Mouse (Mus musculus) ES-E14 (cell line): Measurements from ENCODE around the gene Olfr1417. TPM values are rescaled to one million over a fixed set of nuclear protein-coding genes. Genes with fewer than 3 reads are reported as not detected.

Source experiments
- DNase-seq: peaks from one replicate; pipeline ENCODE4 v3.0.0-alpha.2; 2013; ENCODE audit warnings: low read depth, low spot score
- H3K27ac ChIP-seq: 2 replicates; pipeline ENCODE4 v1.5.1; 2012; ENCODE audit warnings: low read depth, mild to moderate bottlenecking, low read length, moderate library complexity, mixed read lengths; ENCODE audit not compliant: poor library complexity, insufficient read depth, severe bottlenecking
- H3K36me3 ChIP-seq: 2 replicates; pipeline ENCODE4 v1.6.1; 2012; ENCODE audit warnings: mild to moderate bottlenecking, low read length, moderate library complexity, mixed read lengths; ENCODE audit not compliant: control insufficient read depth, poor library complexity, insufficient read depth, severe bottlenecking
- H3K4me1 ChIP-seq, 2 experiments: fragments of 150-350 bp in 1 of 2; sonication (generic) in 1 of 2; 2 replicates each; pipeline ENCODE4 v1.6.1; 2012; ENCODE audit warnings: low read length in 2 of 2, mild to moderate bottlenecking in 1 of 2, mixed read lengths in 1 of 2; ENCODE audit not compliant: control insufficient read depth in 2 of 2, insufficient read depth in 2 of 2, poor library complexity in 1 of 2
- H3K4me3 ChIP-seq, 2 experiments: fragments of 150-350 bp in 1 of 2; sonication (generic) in 1 of 2; 2 replicates each; pipeline ENCODE4 v1.5.1; 2012; ENCODE audit warnings: low read length in 2 of 2, low read depth in 1 of 2, mild to moderate bottlenecking in 1 of 2, mixed read lengths in 1 of 2; ENCODE audit not compliant: insufficient read depth in 1 of 2, poor library complexity in 1 of 2, severe bottlenecking in 1 of 2
- H3K9ac ChIP-seq: 2 replicates; pipeline ENCODE4 v1.6.1; 2012; ENCODE audit warnings: low read depth, mild to moderate bottlenecking, low read length, mixed read lengths; ENCODE audit not compliant: poor library complexity, insufficient read depth, severe bottlenecking
- H3K9me3 ChIP-seq: fragments of 150-350 bp; sonication (generic); 2 replicates; pipeline ENCODE4 v1.6.1; 2012; ENCODE audit warnings: low read depth, mild to moderate bottlenecking, low read length; ENCODE audit not compliant: control insufficient read depth, insufficient read depth
- CHD2 ChIP-seq: IDR thresholded peaks from 2 replicates; pipeline ENCODE4 v1.6.1; 2014; ENCODE audit warnings: mild to moderate bottlenecking, low read depth, low read length, inconsistent platforms
- HCFC1 ChIP-seq: IDR thresholded peaks from 2 replicates; pipeline ENCODE4 v1.6.1; 2012; ENCODE audit warnings: low read length, inconsistent platforms, borderline replicate concordance; ENCODE audit not compliant: insufficient read depth
- MAFK ChIP-seq: IDR thresholded peaks from 2 replicates; pipeline ENCODE4 v1.6.1; 2014; ENCODE audit warnings: mild to moderate bottlenecking, low read depth, low read length, inconsistent platforms; ENCODE audit not compliant: insufficient read depth
- ZC3H11A ChIP-seq: IDR thresholded peaks from 2 replicates; pipeline ENCODE4 v1.6.1; 2012; ENCODE audit warnings: low read depth, mild to moderate bottlenecking, inconsistent platforms, low read length, borderline replicate concordance
- ZNF384 ChIP-seq: IDR thresholded peaks from 2 replicates; pipeline ENCODE4 v1.6.1; 2012; ENCODE audit warnings: low read depth, low read length, inconsistent platforms
- in situ Hi-C, 2 experiments: fragments of 600-800 bp; cut with MboI; formaldehyde crosslinking; loops; one replicate each; pipeline ENCODE4 v1.15.1; 2025; ENCODE audit warnings: low sequenced_read_pairs in 2 of 2, inconsistent platforms in 1 of 2; ENCODE audit not compliant: unreplicated experiment in 2 of 2
- total RNA-seq: library from RNA; depleted of rRNA; stranded (reverse); fragments of 300-350 nt; gene quantifications from 2 replicates; pipeline ENCODE4 v1.2.3, GENCODE M21; 2012

Olfr1417 gene
- total RNA-seq, 1 experiment = not detected

- DNase-seq = no peak
- in situ Hi-C loops = no loop called here
- Histone ChIP-seq H3K4me1 (peaks cover 0 to 28% of the 10 kb centered on the region in 2 experiments; a peak in 2 of 4 replicates), H3K27ac (peak overlapping the region; percentile 51; the same call in 1 of the 2 replicates), H3K4me3 (no peak overlapping the region), H3K9me3 (no peaks in the 10 kb centered on the region), H3K9ac (0 out of 2 replicates have a peak overlapping the region, but pooled peaks have one; percentile 11), H3K36me3 (peaks cover 6% of the 10 kb centered on the region; the same call in 1 of the 2 replicates)
- no peak for TF ChIP-seq ZNF384
- no peak for TF ChIP-seq MAFK
- TF ChIP-seq ZC3H11A = no peak
- no peak for TF ChIP-seq HCFC1
- TF ChIP-seq CHD2 = no peak
Observed at GRCm38 (mm10) chr19:11813649-11814048, 25.4 kb downstream of the Olfr1417 start.

- Histone ChIP-seq H3K36me3 (peaks cover 6% of the 10 kb centered on the region; the same call in 1 of the 2 replicates), H3K4me3 (no peak overlapping the region), H3K9ac (no peak overlapping the region), H3K27ac (no peak overlapping the region), H3K9me3 (no peaks in the 10 kb centered on the region), H3K4me1 (peaks cover 0 to 30% of the 10 kb centered on the region in 2 experiments; a peak in 2 of 4 replicates)
- in situ Hi-C loops = no loop called here
- no peak for DNase-seq
- no peak for TF ChIP-seq CHD2
- TF ChIP-seq ZNF384 = no peak
- no peak for TF ChIP-seq HCFC1
- TF ChIP-seq ZC3H11A = no peak
- no peak for TF ChIP-seq MAFK
Observed at GRCm38 (mm10) chr19:11813136-11813535, 25.9 kb downstream of the Olfr1417 start.

- H3K36me3 ChIP-seq = peaks cover 6% of the 10 kb centered on the region; the same call in 1 of the 2 replicates
- H3K9ac ChIP-seq = no peak overlapping the region
- in situ Hi-C loops = no loop called here
- no peak overlapping the region for H3K27ac ChIP-seq
- H3K4me3 ChIP-seq = no peak overlapping the region
- H3K9me3 ChIP-seq = no peaks in the 10 kb centered on the region
- H3K4me1 ChIP-seq = peaks cover 5 to 37% of the 10 kb centered on the region in 2 experiments; a peak in 3 of 4 replicates
- TF ChIP-seq ZNF384 = no peak
- TF ChIP-seq CHD2 = no peak
- DNase-seq = no peak
Observed at GRCm38 (mm10) chr19:11811688-11812365, 27.2 kb downstream of the Olfr1417 start.

GRCm38 (mm10) chr19:11810856-11811255, 28.2 kb downstream of the Olfr1417 start:
- peaks cover 3% of the 10 kb centered on the region; the same call in 1 of the 2 replicates for H3K36me3 ChIP-seq
- no peaks in the 10 kb centered on the region for H3K9me3 ChIP-seq
- TF ChIP-seq MAFK = no peak
- TF ChIP-seq ZC3H11A = no peak
- no peak for TF ChIP-seq ZNF384
- no peak for TF ChIP-seq HCFC1
- no peak for TF ChIP-seq CHD2
- no peak overlapping the region for H3K9ac ChIP-seq
- H3K4me1 ChIP-seq = peaks cover 10 to 34% of the 10 kb centered on the region in 2 experiments; a peak in 3 of 4 replicates
- no peak for DNase-seq
- H3K4me3 ChIP-seq = no peak overlapping the region
- H3K27ac ChIP-seq = no peak overlapping the region
- in situ Hi-C loops = no loop called here
